Mouse (Mus musculus): ENCODE measurements at regions not wholly inside any gene's neighbourhood (a gene's known extent, or its start where the extent isn't known, plus 50 kb on each side); places are given as distances from the start of the nearest gene placed in this dataset.

DNA sequence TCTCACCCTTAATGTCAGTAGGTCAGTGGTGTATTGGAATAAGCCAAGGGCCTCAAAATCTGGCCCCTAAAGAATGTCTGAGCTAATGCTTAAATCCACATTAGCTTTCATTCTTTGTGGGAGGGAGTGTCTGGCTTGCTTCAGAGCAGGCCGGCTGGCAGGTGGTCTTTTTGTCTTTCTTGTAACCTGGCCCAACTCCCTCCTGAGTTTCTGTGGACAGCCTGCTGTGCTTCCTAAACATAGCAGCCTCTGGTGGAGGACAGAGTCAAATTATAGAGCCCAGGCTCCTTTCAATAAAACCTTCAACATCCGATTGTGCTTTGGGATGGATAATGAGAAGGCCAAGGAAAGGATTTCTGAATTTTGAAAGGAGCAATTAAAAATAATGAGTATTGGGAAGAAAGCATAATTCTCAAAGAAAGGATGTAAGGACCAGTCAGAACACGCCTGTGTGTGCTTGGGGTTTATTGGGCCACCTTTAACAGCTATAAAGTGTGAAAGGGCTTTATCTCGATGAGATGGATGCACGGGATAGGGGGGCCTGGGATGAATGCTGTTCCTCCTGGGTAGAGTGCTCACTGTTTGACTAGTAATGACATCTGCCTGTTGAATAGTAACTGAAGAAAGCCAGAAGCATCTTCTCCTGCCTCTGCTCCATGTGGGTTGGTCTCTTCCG, 554.2 kb downstream of the Dok5 start:
- DNase-seq (ENCODE audit: low spot score), result no peak
- Histone ChIP-seq H3K4me1 (replicated peaks; ENCODE audit: control insufficient read depth, insufficient read depth, low read length) (no peaks in the 10 kb centered on the region), H3K36me3 (ENCODE audit: control insufficient read depth, insufficient read depth, low read length) (no peaks in the 10 kb centered on the region), H3K4me3 (ENCODE audit: low read depth, low read length) (no peak overlapping the region), H3K9me3 (ENCODE audit: control insufficient read depth, low read length) (0 out of 2 replicates have a peak, but pooled peaks cover 8% of the 10 kb centered on the region), H3K4me2 (ENCODE audit: low read length) (no peak overlapping the region), H3K27ac (ENCODE audit: low read depth) (no peak overlapping the region), H3K27me3 (replicated peaks; ENCODE audit: control insufficient read depth, insufficient read depth, low read length) (no peaks in the 10 kb centered on the region), H3K9ac (ENCODE audit: low read length) (no peak overlapping the region)
- no peak for ATAC-seq (replicated peaks; ENCODE audit: low FRiP score, low TSS enrichment, low read depth)
- 36% methylated on average over 6 of the region's 6 CpGs for WGBS

DNA sequence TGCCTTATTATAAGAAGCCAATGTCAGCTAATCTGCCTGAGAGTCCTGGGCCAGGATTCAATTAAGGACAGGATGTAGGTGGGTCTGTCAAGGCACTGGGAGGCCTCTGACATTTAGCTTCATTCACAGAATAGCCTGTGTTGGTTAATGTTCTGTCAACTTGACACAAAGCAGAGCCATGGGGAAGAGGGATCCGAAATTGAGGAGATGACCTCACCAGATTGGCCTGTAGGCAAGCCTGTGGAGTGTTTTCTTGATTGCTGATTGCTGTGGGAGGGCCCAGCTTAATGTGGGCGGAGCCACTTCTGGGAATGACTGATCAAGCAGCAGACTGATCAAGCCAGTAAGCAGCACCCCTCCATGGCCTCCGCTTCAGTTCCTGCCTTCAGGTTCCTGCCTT, 548.5 kb downstream of the Dok5 start:
- H3K9ac ChIP-seq (ENCODE audit: low read length), result no peak overlapping the region
- WGBS, result 49% methylated on average over 3 of the region's 3 CpGs
- DNase-seq (ENCODE audit: low spot score), result no peak
- no peaks in the 10 kb centered on the region for H3K27me3 ChIP-seq (replicated peaks; ENCODE audit: control insufficient read depth, insufficient read depth, low read length)
- no peak overlapping the region for H3K27ac ChIP-seq (ENCODE audit: low read depth)
- no peak overlapping the region for H3K4me3 ChIP-seq (ENCODE audit: low read depth, low read length)
- no peak overlapping the region for H3K4me2 ChIP-seq (ENCODE audit: low read length)
- 0 out of 2 replicates have a peak, but pooled peaks cover 8% of the 10 kb centered on the region for H3K9me3 ChIP-seq (ENCODE audit: control insufficient read depth, low read length)
- no peak for ATAC-seq (replicated peaks; ENCODE audit: low FRiP score, low TSS enrichment, low read depth)
- H3K4me1 ChIP-seq (replicated peaks; ENCODE audit: control insufficient read depth, insufficient read depth, low read length), result no peaks in the 10 kb centered on the region
- no peaks in the 10 kb centered on the region for H3K36me3 ChIP-seq (ENCODE audit: control insufficient read depth, insufficient read depth, low read length)

DNA sequence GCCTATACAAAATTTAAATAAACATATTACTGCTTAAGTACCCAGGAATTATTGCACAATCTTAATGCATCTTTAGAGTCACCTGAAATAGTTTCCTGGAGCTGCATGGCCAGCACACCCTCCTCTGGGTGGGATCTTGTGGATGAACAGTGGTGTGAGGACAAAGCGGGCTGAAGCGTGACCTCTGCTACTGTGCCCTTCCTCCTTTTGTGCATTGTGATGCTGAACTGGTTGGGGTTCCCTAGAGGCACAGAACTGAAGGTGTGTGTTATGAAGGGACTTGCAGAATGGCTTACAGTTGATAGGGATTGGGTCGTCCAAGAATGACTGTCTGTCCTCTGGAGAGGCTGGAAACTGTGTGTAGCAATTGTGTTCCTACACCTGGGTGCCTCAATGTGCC, 547.7 kb downstream of the Dok5 start:
- 79% methylated on average over 3 of the region's 3 CpGs for WGBS
- Histone ChIP-seq H3K4me3 (ENCODE audit: low read depth, low read length) (no peak overlapping the region), H3K27ac (ENCODE audit: low read depth) (no peak overlapping the region), H3K9ac (ENCODE audit: low read length) (no peak overlapping the region), H3K9me3 (ENCODE audit: control insufficient read depth, low read length) (0 out of 2 replicates have a peak, but pooled peaks cover 8% of the 10 kb centered on the region), H3K36me3 (ENCODE audit: control insufficient read depth, insufficient read depth, low read length) (no peaks in the 10 kb centered on the region), H3K4me1 (replicated peaks; ENCODE audit: control insufficient read depth, insufficient read depth, low read length) (no peaks in the 10 kb centered on the region), H3K4me2 (ENCODE audit: low read length) (no peak overlapping the region), H3K27me3 (replicated peaks; ENCODE audit: control insufficient read depth, insufficient read depth, low read length) (no peaks in the 10 kb centered on the region)
- no peak for ATAC-seq (replicated peaks; ENCODE audit: low FRiP score, low TSS enrichment, low read depth)
- DNase-seq (ENCODE audit: low spot score), result no peak

DNA sequence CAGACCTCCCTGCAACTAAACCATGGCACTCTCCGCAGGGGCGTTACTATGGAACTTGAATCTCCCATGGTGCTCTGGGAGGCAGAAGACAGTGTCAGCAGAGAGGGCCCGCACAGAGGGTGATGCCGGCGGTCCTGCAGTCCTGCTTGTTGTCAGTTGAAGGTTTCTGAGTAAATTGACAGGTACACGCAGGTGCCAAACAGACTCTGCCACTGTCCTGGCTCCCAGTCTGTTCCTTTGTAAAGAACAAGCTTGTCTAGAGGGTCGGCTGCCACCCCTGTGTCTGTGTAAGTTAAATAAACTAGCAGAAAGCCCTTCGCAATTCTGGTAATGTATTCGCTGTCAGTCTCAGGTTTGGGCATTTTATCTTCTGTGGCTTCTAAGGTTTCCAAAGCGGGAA, 521.6 kb downstream of the Dok5 start:
- Histone ChIP-seq H3K36me3 (ENCODE audit: control insufficient read depth, insufficient read depth, low read length) (no peaks in the 10 kb centered on the region), H3K9ac (ENCODE audit: low read length) (no peak overlapping the region), H3K9me3 (ENCODE audit: control insufficient read depth, low read length) (no peaks in the 10 kb centered on the region), H3K4me3 (ENCODE audit: low read depth, low read length) (no peak overlapping the region), H3K27ac (ENCODE audit: low read depth) (no peak overlapping the region), H3K4me2 (ENCODE audit: low read length) (no peak overlapping the region), H3K27me3 (replicated peaks; ENCODE audit: control insufficient read depth, insufficient read depth, low read length) (no peaks in the 10 kb centered on the region), H3K4me1 (replicated peaks; ENCODE audit: control insufficient read depth, insufficient read depth, low read length) (no peaks in the 10 kb centered on the region)
- ATAC-seq (replicated peaks; ENCODE audit: low FRiP score, low TSS enrichment, low read depth), result no peak
- DNase-seq (ENCODE audit: low spot score), result no peak
- WGBS, result 32% methylated on average over 10 of the region's 10 CpGs

DNA sequence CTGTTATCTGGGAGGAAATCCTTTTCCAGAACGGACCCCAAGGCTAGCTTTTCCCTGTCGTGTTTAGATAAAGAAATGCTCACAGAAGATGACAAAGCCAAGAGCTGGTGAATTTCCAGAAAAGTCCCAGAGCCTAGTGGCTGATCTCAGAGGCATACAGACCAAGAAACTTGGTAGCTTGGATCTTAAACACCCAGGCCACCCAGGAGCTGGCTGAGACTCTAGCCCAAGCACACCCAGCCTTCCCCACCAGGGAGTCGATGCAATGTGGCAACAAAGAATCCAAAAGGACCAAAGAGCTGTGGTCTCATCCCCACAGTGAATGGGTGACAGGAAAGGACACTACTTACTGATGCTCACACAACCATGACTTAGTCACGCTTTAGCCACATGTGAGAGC, 513.8 kb downstream of the Dok5 start:
- 43% methylated on average over 4 of the region's 4 CpGs for WGBS
- H3K27me3 ChIP-seq (replicated peaks; ENCODE audit: control insufficient read depth, insufficient read depth, low read length), result no peaks in the 10 kb centered on the region
- ATAC-seq (replicated peaks; ENCODE audit: low FRiP score, low TSS enrichment, low read depth) (no peak), DNase-seq (ENCODE audit: low spot score) (no peak)
- H3K36me3 ChIP-seq (ENCODE audit: control insufficient read depth, insufficient read depth, low read length), result no peaks in the 10 kb centered on the region
- no peaks in the 10 kb centered on the region for H3K4me1 ChIP-seq (replicated peaks; ENCODE audit: control insufficient read depth, insufficient read depth, low read length)
- no peak overlapping the region for H3K4me3 ChIP-seq (ENCODE audit: low read depth, low read length)
- no peaks in the 10 kb centered on the region for H3K9me3 ChIP-seq (ENCODE audit: control insufficient read depth, low read length)
- no peak overlapping the region for H3K4me2 ChIP-seq (ENCODE audit: low read length)
- no peak overlapping the region for H3K27ac ChIP-seq (ENCODE audit: low read depth)
- no peak overlapping the region for H3K9ac ChIP-seq (ENCODE audit: low read length)

DNA sequence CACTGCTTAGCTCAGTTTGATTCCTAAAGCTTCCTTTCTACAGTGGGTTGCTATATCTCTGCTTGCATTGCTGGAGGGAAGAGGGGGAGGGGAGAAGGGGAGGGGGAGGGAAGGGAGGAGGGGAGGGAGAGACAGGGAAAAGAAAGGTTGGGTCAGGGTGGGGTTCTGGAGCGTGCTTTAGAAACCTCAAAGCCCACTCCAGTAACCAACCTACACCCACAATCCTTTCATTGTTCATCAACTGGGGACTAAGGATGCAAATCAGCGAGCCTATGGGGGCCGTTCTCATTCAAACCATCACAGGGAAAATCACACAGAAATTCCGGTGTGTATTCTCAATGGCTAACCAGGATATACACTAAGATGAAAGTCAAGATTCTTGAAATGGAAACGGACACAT, 510.7 kb downstream of the Dok5 start:
- Histone ChIP-seq H3K27me3 (replicated peaks; ENCODE audit: control insufficient read depth, insufficient read depth, low read length) (no peaks in the 10 kb centered on the region), H3K36me3 (ENCODE audit: control insufficient read depth, insufficient read depth, low read length) (no peaks in the 10 kb centered on the region), H3K9ac (ENCODE audit: low read length) (no peak overlapping the region), H3K4me3 (ENCODE audit: low read depth, low read length) (no peak overlapping the region), H3K9me3 (ENCODE audit: control insufficient read depth, low read length) (no peaks in the 10 kb centered on the region), H3K4me1 (replicated peaks; ENCODE audit: control insufficient read depth, insufficient read depth, low read length) (no peaks in the 10 kb centered on the region), H3K4me2 (ENCODE audit: low read length) (no peak overlapping the region), H3K27ac (ENCODE audit: low read depth) (no peak overlapping the region)
- DNase-seq (ENCODE audit: low spot score) (no peak), ATAC-seq (replicated peaks; ENCODE audit: low FRiP score, low TSS enrichment, low read depth) (no peak)
- WGBS, result 83% methylated on average over 5 of the region's 5 CpGs

DNA sequence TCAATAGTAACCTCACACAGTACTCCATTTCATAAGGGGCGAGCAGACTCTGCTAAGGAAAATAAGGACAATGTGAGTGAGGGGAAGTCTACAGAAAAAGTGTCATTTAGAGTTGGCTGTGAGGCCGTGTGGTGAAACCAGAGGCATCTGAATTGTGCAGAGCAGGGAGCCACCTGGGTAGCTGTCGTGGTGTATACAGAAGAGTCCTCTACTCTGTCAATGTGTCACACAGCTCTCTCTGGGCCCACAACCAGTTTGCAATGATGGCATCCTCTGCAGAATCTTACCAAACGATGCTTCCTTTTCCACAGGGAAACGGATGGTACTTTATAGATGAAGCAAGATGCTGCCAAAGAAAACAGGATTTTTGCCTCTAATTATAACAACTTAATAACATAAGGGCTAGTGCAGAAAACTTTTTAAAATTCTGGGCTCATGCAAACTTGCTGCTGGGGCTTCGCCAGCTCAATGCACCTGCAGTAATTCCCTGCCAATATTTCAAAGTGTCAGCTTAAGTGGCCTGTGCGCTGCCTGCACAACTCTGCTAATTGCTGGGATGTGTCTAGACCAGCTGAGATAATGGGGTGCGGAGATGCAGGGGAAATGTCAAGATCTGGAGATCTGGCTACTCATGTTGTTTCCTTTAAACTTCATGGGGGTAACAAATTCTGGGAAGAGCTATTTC, 505.8 kb downstream of the Dok5 start:
- DNase-seq (ENCODE audit: low spot score), result no peak

DNA sequence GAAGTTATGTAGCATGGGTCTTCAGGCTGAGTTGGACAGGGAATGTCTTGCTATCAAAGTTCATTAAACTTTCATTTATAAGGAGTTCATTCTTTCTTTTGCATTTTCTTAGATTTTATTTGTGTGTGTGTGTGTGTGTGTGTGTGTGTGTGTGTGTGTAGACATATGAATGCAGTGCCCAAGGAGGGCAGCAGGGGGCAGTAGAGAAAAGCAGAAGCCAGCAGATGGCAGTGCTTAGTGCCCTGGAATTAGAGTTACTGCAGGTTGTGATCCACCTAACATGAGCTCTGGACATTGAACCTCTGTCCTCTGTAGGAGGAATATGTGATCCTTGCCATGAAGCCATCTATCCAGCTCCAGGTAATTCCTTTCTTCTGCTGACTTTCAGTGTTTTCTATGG, 501.2 kb downstream of the Dok5 start:
- Histone ChIP-seq H3K4me2 (ENCODE audit: low read length) (no peak overlapping the region), H3K4me1 (replicated peaks; ENCODE audit: control insufficient read depth, insufficient read depth, low read length) (no peaks in the 10 kb centered on the region), H3K4me3 (ENCODE audit: low read depth, low read length) (no peak overlapping the region), H3K36me3 (ENCODE audit: control insufficient read depth, insufficient read depth, low read length) (no peaks in the 10 kb centered on the region), H3K9me3 (ENCODE audit: control insufficient read depth, low read length) (no peaks in the 10 kb centered on the region), H3K27me3 (replicated peaks; ENCODE audit: control insufficient read depth, insufficient read depth, low read length) (no peaks in the 10 kb centered on the region), H3K27ac (ENCODE audit: low read depth) (no peak overlapping the region), H3K9ac (ENCODE audit: low read length) (no peak overlapping the region)
- DNase-seq (ENCODE audit: low spot score) (no peak), ATAC-seq (replicated peaks; ENCODE audit: low FRiP score, low TSS enrichment, low read depth) (no peak)

More for the DNA sequence above, 505.8 kb downstream of the Dok5 start:
- no peak overlapping the region for H3K27ac ChIP-seq (ENCODE audit: low read depth)
- no peaks in the 10 kb centered on the region for H3K4me1 ChIP-seq (replicated peaks; ENCODE audit: control insufficient read depth, insufficient read depth, low read length)
- no peaks in the 10 kb centered on the region for H3K9me3 ChIP-seq (ENCODE audit: control insufficient read depth, low read length)
- 47% methylated on average over 8 of the region's 8 CpGs for WGBS
- H3K27me3 ChIP-seq (replicated peaks; ENCODE audit: control insufficient read depth, insufficient read depth, low read length), result no peaks in the 10 kb centered on the region
- no peak for ATAC-seq (replicated peaks; ENCODE audit: low FRiP score, low TSS enrichment, low read depth)
- no peak overlapping the region for H3K4me2 ChIP-seq (ENCODE audit: low read length)
- no peak overlapping the region for H3K4me3 ChIP-seq (ENCODE audit: low read depth, low read length)
- no peak overlapping the region for H3K9ac ChIP-seq (ENCODE audit: low read length)
- H3K36me3 ChIP-seq (ENCODE audit: control insufficient read depth, insufficient read depth, low read length), result no peaks in the 10 kb centered on the region

Data from intestine, embryonic 14.5 days (tissue).